Mouse (Mus musculus): ENCODE measurements around the gene Bace1. TPM values are rescaled to one million over a fixed set of nuclear protein-coding genes. Genes with fewer than 3 reads are reported as not detected.
A peak's percentile ranks its signal among the peaks of the same experiment; 100 is the strongest.

Bace1 gene
- polyA plus RNA-seq, 1 experiment from 2014 or later: 36.2 TPM

GRCm38 (mm10) chr9:45828291-45828963 lies 10.0 kb upstream of the Bace1 start, which contains the start of gene Cep164:
TSS of gene Cep164 (minus strand) at chr9:45828691.
- peak within 1 kb of the TSS; percentile 84 for H3K4me3 ChIP-seq (ENCODE audit: low read length)
- H3K27ac ChIP-seq (ENCODE audit: low read depth, low read length): peak within 1 kb of the TSS; percentile 67
- H3K36me3 ChIP-seq (ENCODE audit: control insufficient read depth, insufficient read depth, low read length): 0 out of 2 replicates have a peak, but pooled peaks cover 3% of the 10 kb centered on the region
- ATAC-seq (ENCODE audit: low FRiP score, low TSS enrichment): peak; percentile 96
- peaks cover 6% of the 10 kb centered on the region; the same call in 1 of the 2 replicates for H3K9me3 ChIP-seq (ENCODE audit: control insufficient read depth, low read length)
- peak within 1 kb of the TSS; percentile 89 for H3K4me2 ChIP-seq (replicated peaks; ENCODE audit: low read depth, low read length)
- under 1% methylated on average over 31 of the region's 31 CpGs for WGBS
- peak within 1 kb of the TSS; percentile 72 for H3K9ac ChIP-seq (ENCODE audit: low read depth, low read length)
- H3K4me1 ChIP-seq (ENCODE audit: control insufficient read depth, insufficient read depth, low read length): peaks cover 7% of the 10 kb centered on the region; the same call in 1 of the 2 replicates
- no peaks in the 10 kb centered on the region for H3K27me3 ChIP-seq (ENCODE audit: control insufficient read depth, insufficient read depth, low read length)

GRCm38 (mm10) chr9:45829107-45829506 lies 9.3 kb upstream of the Bace1 start:
- Histone ChIP-seq H3K4me1 (ENCODE audit: control insufficient read depth, insufficient read depth, low read length) (peaks cover 7% of the 10 kb centered on the region; the same call in 1 of the 2 replicates), H3K9me3 (ENCODE audit: control insufficient read depth, low read length) (peaks cover 6% of the 10 kb centered on the region; the same call in 1 of the 2 replicates), H3K27me3 (ENCODE audit: control insufficient read depth, insufficient read depth, low read length) (no peaks in the 10 kb centered on the region), H3K4me2 (replicated peaks; ENCODE audit: low read depth, low read length) (peak overlapping the region; percentile 89), H3K4me3 (ENCODE audit: low read length) (peak overlapping the region; percentile 84; the same call in 1 of the 2 replicates), H3K36me3 (ENCODE audit: control insufficient read depth, insufficient read depth, low read length) (no peaks in the 10 kb centered on the region), H3K27ac (ENCODE audit: low read depth, low read length) (no peak overlapping the region), H3K9ac (ENCODE audit: low read depth, low read length) (0 out of 2 replicates have a peak overlapping the region, but pooled peaks have one; percentile 72)
- ATAC-seq (ENCODE audit: low FRiP score, low TSS enrichment): 0 out of 2 replicates have a peak, but pooled peaks have one; percentile 37
- 33% methylated on average over 10 of the region's 10 CpGs for WGBS

DNA sequence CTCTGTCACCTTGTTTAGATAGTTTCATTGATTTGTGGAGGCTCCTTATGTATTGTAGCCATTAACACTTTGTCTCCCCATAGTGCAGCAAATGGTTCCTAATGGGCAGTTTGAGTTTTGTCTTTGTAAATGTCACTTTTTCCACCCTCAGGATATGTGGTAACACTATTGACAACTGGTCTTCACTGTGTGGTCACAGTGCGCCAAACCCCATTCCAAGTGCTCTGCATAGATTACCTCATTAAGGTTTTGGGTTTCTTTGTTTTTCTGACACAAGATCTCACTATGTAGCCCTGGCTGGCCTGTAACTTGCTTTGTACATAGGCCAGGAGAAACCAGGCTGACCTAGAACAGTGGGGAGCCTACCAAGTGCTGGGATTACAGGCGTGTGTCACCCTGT lies 5.5 kb upstream of the Bace1 start:
- peaks cover 6% of the 10 kb centered on the region; the same call in 1 of the 2 replicates for H3K9me3 ChIP-seq (ENCODE audit: control insufficient read depth, low read length)
- no peak for ATAC-seq (ENCODE audit: low FRiP score, low TSS enrichment)
- H3K4me2 ChIP-seq (replicated peaks; ENCODE audit: low read depth, low read length): no peak overlapping the region
- 0 out of 2 replicates have a peak, but pooled peaks cover under 1% of the 10 kb centered on the region for H3K4me1 ChIP-seq (ENCODE audit: control insufficient read depth, insufficient read depth, low read length)
- H3K4me3 ChIP-seq (ENCODE audit: low read length): no peak overlapping the region
- no peak overlapping the region for H3K9ac ChIP-seq (ENCODE audit: low read depth, low read length)
- H3K27me3 ChIP-seq (ENCODE audit: control insufficient read depth, insufficient read depth, low read length): no peaks in the 10 kb centered on the region
- WGBS: 92% methylated on average over 2 of the region's 2 CpGs
- H3K36me3 ChIP-seq (ENCODE audit: control insufficient read depth, insufficient read depth, low read length): no peaks in the 10 kb centered on the region
- H3K27ac ChIP-seq (ENCODE audit: low read depth, low read length): no peak overlapping the region

GRCm38 (mm10) chr9:45833461-45833860 lies 4.9 kb upstream of the Bace1 start:
- Histone ChIP-seq H3K9me3 (ENCODE audit: control insufficient read depth, low read length) (peaks cover 6% of the 10 kb centered on the region; the same call in 1 of the 2 replicates), H3K27me3 (ENCODE audit: control insufficient read depth, insufficient read depth, low read length) (no peaks in the 10 kb centered on the region), H3K36me3 (ENCODE audit: control insufficient read depth, insufficient read depth, low read length) (no peaks in the 10 kb centered on the region), H3K4me3 (ENCODE audit: low read length) (no peak overlapping the region), H3K9ac (ENCODE audit: low read depth, low read length) (no peak overlapping the region), H3K27ac (ENCODE audit: low read depth, low read length) (no peak overlapping the region), H3K4me1 (ENCODE audit: control insufficient read depth, insufficient read depth, low read length) (peaks cover 4% of the 10 kb centered on the region; the same call in 1 of the 2 replicates), H3K4me2 (replicated peaks; ENCODE audit: low read depth, low read length) (no peak overlapping the region)
- WGBS: 82% methylated on average over 2 of the region's 2 CpGs
- ATAC-seq (ENCODE audit: low FRiP score, low TSS enrichment): no peak

- no peak; the same call in 1 of the 2 replicates for ATAC-seq (ENCODE audit: low FRiP score, low TSS enrichment)
Observed at GRCm38 (mm10) chr9:45838069-45838433, 329 bp upstream of the Bace1 start.

GRCm38 (mm10) chr9:45839139-45839981 lies 980 bp downstream of the Bace1 start:
- WGBS: 10% methylated on average over 17 of the region's 17 CpGs
- peak; percentile 38; the same call in 1 of the 2 replicates for ATAC-seq (ENCODE audit: low FRiP score, low TSS enrichment)
- no peak overlapping the region for H3K27ac ChIP-seq (ENCODE audit: low read depth, low read length)

More at GRCm38 (mm10) chr9:45838069-45838433, 329 bp upstream of the Bace1 start:
- Histone ChIP-seq H3K9me3 (ENCODE audit: control insufficient read depth, low read length) (no peaks in the 10 kb centered on the region), H3K4me3 (ENCODE audit: low read length) (peak overlapping the region; percentile 80; the same call in 1 of the 2 replicates), H3K4me2 (replicated peaks; ENCODE audit: low read depth, low read length) (peak overlapping the region; percentile 3), H3K36me3 (ENCODE audit: control insufficient read depth, insufficient read depth, low read length) (no peaks in the 10 kb centered on the region), H3K27ac (ENCODE audit: low read depth, low read length) (no peak overlapping the region), H3K27me3 (ENCODE audit: control insufficient read depth, insufficient read depth, low read length) (no peaks in the 10 kb centered on the region), H3K4me1 (ENCODE audit: control insufficient read depth, insufficient read depth, low read length) (peaks cover 22% of the 10 kb centered on the region), H3K9ac (ENCODE audit: low read depth, low read length) (peak overlapping the region; percentile 78; the same call in 1 of the 2 replicates)
- 15% methylated on average over 4 of the region's 4 CpGs for WGBS

DNA sequence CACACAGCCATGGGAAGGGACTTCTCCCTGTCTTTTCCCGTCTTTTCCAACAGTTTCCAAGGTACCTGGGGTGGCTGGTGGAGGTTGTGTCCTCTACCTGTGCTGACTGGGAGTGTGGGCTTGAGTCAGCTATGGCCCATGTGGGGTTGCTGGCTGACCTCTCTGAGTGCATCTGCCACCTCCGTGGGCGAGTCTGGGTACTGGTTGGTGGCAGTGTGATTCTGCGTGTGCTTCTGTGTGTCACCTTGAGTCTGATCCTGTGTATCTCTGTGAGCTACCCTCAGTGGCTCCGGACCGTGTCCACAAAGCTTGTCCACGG lies 1.6 kb downstream of the Bace1 start:
- WGBS: 68% methylated on average over 7 of the region's 7 CpGs
- H3K9ac ChIP-seq (ENCODE audit: low read depth, low read length): peak overlapping the region; percentile 78; the same call in 1 of the 2 replicates
- H3K4me3 ChIP-seq (ENCODE audit: low read length): peak overlapping the region; percentile 80
- no peaks in the 10 kb centered on the region for H3K36me3 ChIP-seq (ENCODE audit: control insufficient read depth, insufficient read depth, low read length)
- H3K4me2 ChIP-seq (replicated peaks; ENCODE audit: low read depth, low read length): peak overlapping the region; percentile 75
- peaks cover 25% of the 10 kb centered on the region for H3K4me1 ChIP-seq (ENCODE audit: control insufficient read depth, insufficient read depth, low read length)
- no peak for ATAC-seq (ENCODE audit: low FRiP score, low TSS enrichment)
- no peaks in the 10 kb centered on the region for H3K9me3 ChIP-seq (ENCODE audit: control insufficient read depth, low read length)
- no peak overlapping the region for H3K27ac ChIP-seq (ENCODE audit: low read depth, low read length)
- H3K27me3 ChIP-seq (ENCODE audit: control insufficient read depth, insufficient read depth, low read length): no peaks in the 10 kb centered on the region

More at GRCm38 (mm10) chr9:45839139-45839981, 980 bp downstream of the Bace1 start:
- no peaks in the 10 kb centered on the region for H3K9me3 ChIP-seq (ENCODE audit: control insufficient read depth, low read length)
- peak overlapping the region; percentile 78 for H3K9ac ChIP-seq (ENCODE audit: low read depth, low read length)
- H3K4me2 ChIP-seq (replicated peaks; ENCODE audit: low read depth, low read length): peak overlapping the region; percentile 75
- peaks cover 25% of the 10 kb centered on the region for H3K4me1 ChIP-seq (ENCODE audit: control insufficient read depth, insufficient read depth, low read length)
- H3K4me3 ChIP-seq (ENCODE audit: low read length): peak overlapping the region; percentile 80
- no peaks in the 10 kb centered on the region for H3K27me3 ChIP-seq (ENCODE audit: control insufficient read depth, insufficient read depth, low read length)
- no peaks in the 10 kb centered on the region for H3K36me3 ChIP-seq (ENCODE audit: control insufficient read depth, insufficient read depth, low read length)

DNA sequence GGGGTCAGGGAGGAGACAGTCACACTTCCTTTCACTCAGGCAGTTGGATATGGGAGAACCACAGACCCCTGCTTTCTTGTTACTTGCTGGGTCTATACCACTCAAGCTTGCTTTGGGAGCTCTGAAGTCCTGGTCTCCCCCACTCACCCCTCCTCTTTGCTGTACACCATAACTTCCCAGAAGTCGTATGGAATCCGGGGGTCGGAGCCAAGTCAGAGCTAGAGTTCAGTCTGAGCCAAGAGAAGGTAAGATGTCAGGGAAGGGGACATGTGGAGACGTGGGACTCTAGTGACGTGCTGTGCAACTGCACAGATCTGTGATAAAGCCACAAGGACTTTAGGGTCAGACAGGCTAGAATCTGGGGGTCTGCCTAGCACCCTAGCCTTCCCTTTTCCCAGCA lies 2.0 kb downstream of the Bace1 start:
- H3K4me2 ChIP-seq (replicated peaks; ENCODE audit: low read depth, low read length): peak overlapping the region; percentile 75
- H3K4me1 ChIP-seq (ENCODE audit: control insufficient read depth, insufficient read depth, low read length): peaks cover 25% of the 10 kb centered on the region
- WGBS: 51% methylated on average over 5 of the region's 5 CpGs
- ATAC-seq (ENCODE audit: low FRiP score, low TSS enrichment): no peak
- peak overlapping the region; percentile 80 for H3K4me3 ChIP-seq (ENCODE audit: low read length)
- H3K27ac ChIP-seq (ENCODE audit: low read depth, low read length): no peak overlapping the region
- no peaks in the 10 kb centered on the region for H3K9me3 ChIP-seq (ENCODE audit: control insufficient read depth, low read length)
- no peaks in the 10 kb centered on the region for H3K36me3 ChIP-seq (ENCODE audit: control insufficient read depth, insufficient read depth, low read length)
- H3K9ac ChIP-seq (ENCODE audit: low read depth, low read length): peak overlapping the region; percentile 78; the same call in 1 of the 2 replicates
- H3K27me3 ChIP-seq (ENCODE audit: control insufficient read depth, insufficient read depth, low read length): no peaks in the 10 kb centered on the region

Data from kidney, embryonic 14.5 days (tissue).